Mouse (Mus musculus) MEL (cell line): ENCODE results near the gene Adamtsl5. TPM values are rescaled to one million over a fixed set of nuclear protein-coding genes. Genes with fewer than 3 reads are reported as not detected.
A peak's percentile ranks its signal among the peaks of the same experiment; 100 is the strongest.

Experiments used
- DNase-seq: peaks from one replicate; pipeline ENCODE4 v3.0.0; 2011; ENCODE audit warnings: low read depth, low spot score
- H3K27ac ChIP-seq: 2 replicates; pipeline ENCODE4 v1.5.1; 2012; ENCODE audit warnings: low read depth, mild to moderate bottlenecking, control low read depth, low read length, moderate library complexity; ENCODE audit not compliant: control insufficient read depth
- H3K27me3 ChIP-seq, 2 experiments: fragments of 150-350 bp in 1 of 2; sonication (generic) in 1 of 2; 2 replicates each; pipeline ENCODE4 v1.6.1; 2012; ENCODE audit warnings: low read length in 2 of 2, mild to moderate bottlenecking in 2 of 2, improper control_type of control experiment in 1 of 2, moderate library complexity in 1 of 2; ENCODE audit not compliant: insufficient read depth in 2 of 2, control insufficient read depth in 1 of 2
- H3K36me3 ChIP-seq, 2 experiments: 2 replicates each; pipeline ENCODE4 v1.6.1; 2012 to 2014; ENCODE audit warnings: low read length in 2 of 2, improper control_type of control experiment in 1 of 2, inconsistent platforms in 1 of 2, mild to moderate bottlenecking in 1 of 2; ENCODE audit not compliant: insufficient read depth in 2 of 2, control insufficient read depth in 1 of 2
- H3K4me1 ChIP-seq, 2 experiments: fragments of 150-350 bp in 1 of 2; sonication (generic) in 1 of 2; 2 replicates each; pipeline ENCODE4 v1.6.1; 2012; ENCODE audit warnings: low read length in 2 of 2, improper control_type of control experiment in 1 of 2, mild to moderate bottlenecking in 1 of 2; ENCODE audit not compliant: insufficient read depth in 2 of 2, control insufficient read depth in 1 of 2
- H3K4me3 ChIP-seq, 2 experiments: fragments of 150-350 bp in 1 of 2; sonication (generic) in 1 of 2; 2 replicates each; pipeline ENCODE4 v1.5.1; 2012; ENCODE audit warnings: low read depth in 2 of 2, low read length in 2 of 2, mild to moderate bottlenecking in 2 of 2, moderate library complexity in 2 of 2, control low read depth in 1 of 2, improper control_type of control experiment in 1 of 2; ENCODE audit not compliant: control insufficient read depth in 1 of 2, insufficient read depth in 1 of 2
- H3K79me2 ChIP-seq: 2 replicates; pipeline ENCODE4 v1.6.1; 2012; ENCODE audit warnings: mild to moderate bottlenecking, low read length, moderate library complexity; ENCODE audit not compliant: control insufficient read depth, poor library complexity, insufficient read depth
- H3K9ac ChIP-seq: 2 replicates; pipeline ENCODE4 v1.6.1; 2012; ENCODE audit warnings: low read depth, mild to moderate bottlenecking, control low read depth, low read length, moderate library complexity; ENCODE audit not compliant: control insufficient read depth, poor library complexity, severe bottlenecking
- H3K9me3 ChIP-seq: fragments of 150-350 bp; sonication (generic); replicated peaks from 2 replicates; pipeline ENCODE4 v1.6.1; 2012; ENCODE audit warnings: mild to moderate bottlenecking, low read length, improper control_type of control experiment, moderate library complexity; ENCODE audit not compliant: insufficient read depth
- CTCF ChIP-seq, 3 experiments: IDR thresholded peaks in 2 of 3; conservative IDR thresholded peaks in 1 of 3; 2 replicates each; pipeline ENCODE4 v1.5.1; 2011 to 2012; ENCODE audit warnings: low read length in 3 of 3, low read depth in 2 of 3, mild to moderate bottlenecking in 2 of 3, improper control_type of control experiment in 1 of 3, inconsistent platforms in 1 of 3, mixed read lengths in 1 of 3, moderate library complexity in 1 of 3; ENCODE audit not compliant: control insufficient read depth in 1 of 3, insufficient read depth in 1 of 3, poor library complexity in 1 of 3, severe bottlenecking in 1 of 3
- GABPA ChIP-seq: IDR thresholded peaks from 2 replicates; pipeline ENCODE4 v1.6.1; 2012; ENCODE audit warnings: low read depth, mild to moderate bottlenecking, inconsistent platforms, low read length, improper control_type of control experiment, moderate library complexity
- GATA1 ChIP-seq: IDR thresholded peaks from 2 replicates; pipeline ENCODE4 v1.6.1; 2011; ENCODE audit warnings: low read depth, low read length, improper control_type of control experiment
- KAT2A ChIP-seq: conservative IDR thresholded peaks from 2 replicates; pipeline ENCODE4 v1.6.1; 2012; ENCODE audit warnings: low read depth, low read length, improper control_type of control experiment, inconsistent platforms
- MAX ChIP-seq: IDR thresholded peaks from 2 replicates; pipeline ENCODE4 v1.6.1; 2011; ENCODE audit warnings: low read length, improper control_type of control experiment
- MAZ ChIP-seq: IDR thresholded peaks from 2 replicates; pipeline ENCODE4 v1.6.1; 2012; ENCODE audit warnings: low read depth, mild to moderate bottlenecking, inconsistent platforms, low read length, improper control_type of control experiment
- MEF2A ChIP-seq: IDR thresholded peaks from 2 replicates; pipeline ENCODE4 v1.6.1; 2014; ENCODE audit warnings: low read depth, mild to moderate bottlenecking, inconsistent platforms, low read length, improper control_type of control experiment; ENCODE audit not compliant: poor library complexity, insufficient replicate concordance, severe bottlenecking; ENCODE audit errors: extremely low read depth
- MXI1 ChIP-seq: IDR thresholded peaks from 2 replicates; pipeline ENCODE4 v1.6.1; 2011; ENCODE audit warnings: mild to moderate bottlenecking, low read depth, low read length, improper control_type of control experiment
- POLR2A ChIP-seq, 2 experiments: IDR thresholded peaks; 2 replicates each; pipeline ENCODE4 v1.6.1; 2011 to 2012; ENCODE audit warnings: low read length in 2 of 2, mild to moderate bottlenecking in 2 of 2, control low read depth in 1 of 2, improper control_type of control experiment in 1 of 2, low read depth in 1 of 2, moderate library complexity in 1 of 2; ENCODE audit not compliant: control insufficient read depth in 1 of 2, insufficient read depth in 1 of 2, poor library complexity in 1 of 2
- POLR2AphosphoS5 ChIP-seq: IDR thresholded peaks from 2 replicates; pipeline ENCODE4 v1.6.1; 2012; ENCODE audit warnings: low read depth, borderline replicate concordance, mild to moderate bottlenecking, inconsistent platforms, low read length, moderate library complexity, mixed read lengths
- RAD21 ChIP-seq: IDR thresholded peaks from 2 replicates; pipeline ENCODE4 v1.6.1; 2011; ENCODE audit warnings: mild to moderate bottlenecking, low read depth, low read length, improper control_type of control experiment
- SIN3A ChIP-seq: IDR thresholded peaks from 2 replicates; pipeline ENCODE4 v1.6.1; 2012; ENCODE audit warnings: low read length, improper control_type of control experiment, inconsistent platforms
- SMC3 ChIP-seq: IDR thresholded peaks from 2 replicates; pipeline ENCODE4 v1.6.1; 2011; ENCODE audit warnings: low read depth, low read length, improper control_type of control experiment
- TCF12 ChIP-seq: IDR thresholded peaks from 2 replicates; pipeline ENCODE4 v1.6.1; 2014; ENCODE audit warnings: low read depth, mild to moderate bottlenecking, inconsistent platforms, low read length, improper control_type of control experiment, moderate library complexity
- UBTF ChIP-seq: IDR thresholded peaks from 2 replicates; pipeline ENCODE4 v1.6.1; 2012; ENCODE audit warnings: low read depth, mild to moderate bottlenecking, inconsistent platforms, low read length, improper control_type of control experiment, moderate library complexity, borderline replicate concordance; ENCODE audit not compliant: insufficient read depth
- USF1 ChIP-seq: IDR thresholded peaks from 2 replicates; pipeline ENCODE4 v1.6.1; 2014; ENCODE audit warnings: low read depth, mild to moderate bottlenecking, inconsistent platforms, low read length, improper control_type of control experiment, moderate library complexity
- ZC3H11A ChIP-seq: IDR thresholded peaks from 2 replicates; pipeline ENCODE4 v1.6.1; 2012; ENCODE audit warnings: low read depth, mild to moderate bottlenecking, inconsistent platforms, low read length, improper control_type of control experiment
- ZKSCAN1 ChIP-seq: IDR thresholded peaks from 2 replicates; pipeline ENCODE4 v1.6.1; 2012; ENCODE audit warnings: low read depth, mild to moderate bottlenecking, inconsistent platforms, low read length, improper control_type of control experiment, moderate library complexity
- ZNF384 ChIP-seq: IDR thresholded peaks from 2 replicates; pipeline ENCODE4 v1.6.1; 2012; ENCODE audit warnings: low read depth, mild to moderate bottlenecking, inconsistent platforms, low read length, improper control_type of control experiment
- polyA plus RNA-seq, 2 experiments: library from polyadenylated mRNA; stranded (reverse) in 1 of 2; unstranded in 1 of 2; fragments of >175 nt in 1 of 2; fragments of >200 nt in 1 of 2; gene quantifications; 2 replicates each; pipeline versions ENCODE4 v1.2.1 to v1.2.4; 2012; ENCODE audit warnings: low replicate concordance in 2 of 2, low read depth in 1 of 2; ENCODE audit not compliant: insufficient read length in 2 of 2, insufficient read depth in 1 of 2, missing spikeins in 1 of 2
- total RNA-seq: library from RNA; depleted of rRNA; stranded (reverse); fragments of 300-350 nt; gene quantifications from 2 replicates; pipeline ENCODE4 v1.2.3, GENCODE M21; 2012; rRNA removed

Adamtsl5 gene
- total RNA-seq (2.4 and 3.9 TPM in 2 replicates), polyA plus RNA-seq (10 to 100 TPM in 1 of 2 experiments, not detected in 1; 16.5 TPM)

- H3K36me3 ChIP-seq: peaks cover 0 to 23% of the 10 kb centered on the region in 2 experiments; a peak in 2 of 4 replicates
- no peaks in the 10 kb centered on the region for H3K27me3 ChIP-seq
- peak within 1 kb of the TSS; percentile 66 for H3K9ac ChIP-seq
- no peaks in the 10 kb centered on the region for H3K9me3 ChIP-seq
- H3K79me2 ChIP-seq: no peaks in the 10 kb centered on the region; the same call in 1 of the 2 replicates
- peak; percentile 83 for DNase-seq
- TF ChIP-seq CTCF (IDR thresholded peaks at IDR 0.05 in 2 of 3, conservative IDR thresholded peaks at IDR 0.05 in 1 of 3; ENCODE audit: control insufficient read depth in 1 of 3, insufficient read depth in 1 of 3, low read depth in 2 of 3, low read length in 3 of 3, poor library complexity in 1 of 3, severe bottlenecking in 1 of 3): peak; percentile 58 to 95 (median 92); a peak in 5 of 6 replicates
- TF ChIP-seq GATA1: no peak
- TF ChIP-seq KAT2A: no peak
- TF ChIP-seq UBTF: no peak
- TF ChIP-seq POLR2A (IDR thresholded peaks at IDR 0.05; ENCODE audit: control insufficient read depth in 1 of 2, insufficient read depth in 1 of 2, low read depth in 1 of 2, low read length in 2 of 2, poor library complexity in 1 of 2): peak; percentile 48 to 66; a peak in 2 of 4 replicates
- TF ChIP-seq TCF12: 0 out of 2 replicates have a peak, but pooled peaks have one; percentile 37
- no peak for TF ChIP-seq ZNF384
- TF ChIP-seq MAZ: 0 out of 2 replicates have a peak, but pooled peaks have one; percentile 45
- TF ChIP-seq RAD21: peak; percentile 76
- TF ChIP-seq MEF2A: no peak
- 0 out of 2 replicates have a peak, but pooled peaks have one; percentile 29 for TF ChIP-seq MXI1
- TF ChIP-seq ZC3H11A: peak; percentile 44; the same call in 1 of the 2 replicates
- TF ChIP-seq POLR2AphosphoS5: no peak
- peak; percentile 66 for TF ChIP-seq SMC3
- peak; percentile 50; the same call in 1 of the 2 replicates for TF ChIP-seq SIN3A
- TF ChIP-seq, all 39 proteins: peak for 9
- H3K27ac ChIP-seq: peak within 1 kb of the TSS; percentile 6; the same call in 1 of the 2 replicates
- H3K4me3 ChIP-seq: peak within 1 kb of the TSS; percentile 78 to 81
- peaks cover 22 to 33% of the 10 kb centered on the region in 2 experiments for H3K4me1 ChIP-seq
These were observed at the start of gene Adamtsl5 for GRCm38 (mm10) chr10:80348244-80348781. Gene Adamtsl5 (minus strand): TSS chr10:80348412.

- H3K4me3 ChIP-seq: peak overlapping the region; percentile 58 to 69
These were observed 49.4 kb upstream of the Adamtsl5 start for GRCm38 (mm10) chr10:80397524-80398173.

More at GRCm38 (mm10) chr10:80397524-80398173, 49.4 kb upstream of the Adamtsl5 start:
- H3K9ac ChIP-seq: peak overlapping the region; percentile 97
- no peaks in the 10 kb centered on the region for H3K27me3 ChIP-seq
- DNase-seq: peak; percentile 50
- peaks cover 30% of the 10 kb centered on the region for H3K79me2 ChIP-seq
- peak overlapping the region; percentile 90 for H3K27ac ChIP-seq
- TF ChIP-seq MXI1 (0 out of 2 replicates have a peak, but pooled peaks have one; percentile 33), GABPA (no peak), USF1 (no peak), POLR2A (IDR thresholded peaks at IDR 0.05; ENCODE audit: control insufficient read depth in 1 of 2, insufficient read depth in 1 of 2, low read depth in 1 of 2, low read length in 2 of 2, poor library complexity in 1 of 2) (peak; percentile 31 to 48; a peak in 2 of 4 replicates), MAX (peak; percentile 37; the same call in 1 of the 2 replicates), ZKSCAN1 (0 out of 2 replicates have a peak, but pooled peaks have one; percentile 8)
- H3K9me3 ChIP-seq: no peaks in the 10 kb centered on the region
- peaks cover 12 to 21% of the 10 kb centered on the region in 2 experiments for H3K36me3 ChIP-seq
- peaks cover 0 to 26% of the 10 kb centered on the region in 2 experiments; a peak in 3 of 4 replicates for H3K4me1 ChIP-seq
